Mouse (Mus musculus): Measurements from ENCODE around the gene Cdkl5.

DNA sequence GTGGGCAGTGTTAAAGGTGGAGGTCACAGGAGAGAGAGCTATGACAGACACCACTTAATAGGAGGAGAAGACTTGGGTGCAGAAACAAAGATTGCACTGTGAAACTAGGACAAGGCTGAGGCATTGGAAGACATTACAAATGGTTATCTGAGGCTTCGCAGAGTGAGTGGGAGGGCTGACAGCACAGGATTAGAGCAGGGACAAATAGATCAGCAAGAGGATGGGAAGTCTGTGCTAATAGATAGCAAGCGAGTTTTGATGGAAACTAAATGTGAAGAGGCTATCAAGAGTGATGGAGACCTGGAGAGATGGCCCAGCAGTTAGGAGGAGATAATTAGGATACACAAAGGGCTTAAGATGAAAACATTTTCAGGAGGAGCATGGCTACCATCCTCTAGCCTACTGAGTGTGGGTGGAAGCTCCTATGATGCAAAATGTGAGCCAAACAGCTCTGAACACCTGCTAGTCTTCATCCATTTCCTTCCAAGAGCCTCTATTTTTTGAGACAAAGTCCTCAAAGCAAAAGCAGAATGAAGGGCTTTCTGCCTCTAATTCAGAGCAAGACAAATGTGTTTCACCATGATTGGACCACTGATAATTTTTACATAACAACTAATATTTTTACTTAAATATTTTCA is 89.3 kb downstream of the Cdkl5 start:
- TF ChIP-seq CTCF (IDR thresholded peaks at IDR 0.05; ENCODE audit: low read depth, low read length) (no peak), EP300 (IDR thresholded peaks at IDR 0.05; ENCODE audit: insufficient read depth, low read depth, low read length) (no peak)
